Mouse (Mus musculus): ENCODE data around the gene 1520401A03Rik.

Gene 1520401A03Rik

GRCm38 (mm10) chr17:23670516-23671074, 52.0 kb downstream of the 1520401A03Rik start:
- DNase-seq (ENCODE audit: low spot score in 2 of 2), result no peak

GRCm38 (mm10) chr17:23665511-23665910, 57.1 kb downstream of the 1520401A03Rik start:
- no peak for DNase-seq (ENCODE audit: low spot score in 2 of 2)

DNA sequence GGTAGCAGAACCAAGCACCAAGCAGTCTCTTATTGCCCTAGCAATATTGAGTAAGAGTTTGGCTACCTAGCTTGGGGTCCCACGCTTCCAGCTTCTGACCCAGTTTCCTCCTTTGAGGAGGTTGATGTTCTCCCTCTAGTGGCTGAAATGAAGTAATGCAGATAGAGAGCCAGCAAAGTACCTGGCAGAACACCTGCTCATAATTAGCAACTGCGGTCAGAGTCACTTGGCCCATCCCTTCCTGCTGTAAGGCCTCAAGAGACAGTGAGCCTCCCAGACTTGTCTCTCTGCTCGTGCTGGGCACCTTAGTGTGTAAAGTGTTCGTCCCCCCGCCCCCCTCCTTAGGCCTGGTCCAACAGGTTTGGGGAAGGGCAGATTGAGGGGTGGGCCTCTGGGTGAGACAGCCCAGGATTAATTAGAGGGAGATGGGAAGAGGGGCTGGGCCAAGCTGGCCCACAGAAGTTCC, 58.0 kb downstream of the 1520401A03Rik start:
- DNase-seq (ENCODE audit: low spot score in 2 of 2), result no peak

- DNase-seq (ENCODE audit: low spot score in 2 of 2), result no peak
Observed at GRCm38 (mm10) chr17:23661526-23661925, 61.1 kb downstream of the 1520401A03Rik start.

DNA sequence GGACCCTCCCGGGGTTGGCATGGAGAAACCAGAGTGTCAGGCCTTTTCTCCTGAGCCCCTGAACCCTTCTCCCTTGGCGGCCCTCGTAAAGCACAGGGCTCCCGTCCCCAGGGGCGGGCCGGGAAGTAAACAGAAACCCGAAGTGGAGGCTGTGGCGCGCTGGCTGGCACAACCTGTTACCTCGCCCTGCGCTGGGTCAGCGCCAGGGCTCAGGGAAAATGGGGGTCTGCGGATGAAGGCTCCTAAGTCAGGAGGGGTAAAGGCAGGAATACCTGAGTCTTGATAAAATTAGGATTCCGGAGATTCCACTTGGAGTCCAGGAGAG, 61.7 kb downstream of the 1520401A03Rik start:
- no peak for DNase-seq (ENCODE audit: low spot score in 2 of 2)

- DNase-seq (ENCODE audit: low spot score in 2 of 2), result no peak
Observed at GRCm38 (mm10) chr17:23660117-23660875, 62.3 kb downstream of the 1520401A03Rik start, which contains the start of gene Bicdl2. Gene Bicdl2 (plus strand): TSS chr17:23660506.

DNA sequence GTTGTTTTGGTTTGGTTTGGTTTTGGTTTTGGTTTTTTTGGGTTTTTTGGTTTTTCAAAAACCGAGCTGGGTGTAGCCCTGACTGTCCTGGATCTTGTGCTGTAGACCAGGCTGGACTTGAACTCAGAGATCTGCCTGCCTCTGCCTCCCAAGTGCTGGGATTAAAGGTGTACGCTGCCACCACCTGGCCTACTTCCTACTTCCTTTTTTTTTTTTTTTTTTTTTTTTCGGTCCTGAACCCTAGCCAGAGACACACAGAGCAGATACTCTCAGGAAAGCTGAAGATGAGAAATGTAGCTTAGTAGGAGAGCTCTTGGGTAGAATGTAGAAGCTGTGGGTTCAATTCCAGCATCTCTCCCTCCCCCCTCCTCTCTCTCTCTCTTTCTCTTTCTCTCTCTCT, 64.1 kb downstream of the 1520401A03Rik start:
- no peak for DNase-seq (ENCODE audit: low spot score in 2 of 2)
